Mouse (Mus musculus) small intestine, adult 2 months (tissue): Measurements from ENCODE around the gene Ptpre.

Experiments used
- CTCF ChIP-seq: fragments of 200-500 bp; IDR thresholded peaks from 2 replicates; pipeline ENCODE4 v1.5.1; 2012; ENCODE audit warnings: low read depth, mild to moderate bottlenecking, control low read depth, inconsistent platforms, low read length, moderate library complexity, mixed read lengths; ENCODE audit not compliant: insufficient replicate concordance, insufficient read length; ENCODE audit errors: extremely low read depth
- POLR2A ChIP-seq: fragments of 200-500 bp; IDR thresholded peaks from 2 replicates; pipeline ENCODE4 v1.6.1; 2012; ENCODE audit warnings: low read depth, mild to moderate bottlenecking, control low read depth, inconsistent platforms, low read length, moderate library complexity

GRCm38 (mm10) chr7:135597006-135597405 is 59.7 kb downstream of the Ptpre start:
- TF ChIP-seq CTCF (no peak), POLR2A (no peak)
